Mouse (Mus musculus): ENCODE measurements at regions not wholly inside any gene's neighbourhood (a gene's known extent, or its start where the extent isn't known, plus 50 kb on each side); places are given as distances from the start of the nearest gene placed in this dataset.

- H3K4me3 ChIP-seq: no peak overlapping the region
- no peaks in the 10 kb centered on the region for H3K36me3 ChIP-seq
- 73% methylated on average over 2 of the region's 2 CpGs for WGBS
- no peaks in the 10 kb centered on the region for H3K9me3 ChIP-seq
- no peak overlapping the region for H3K9ac ChIP-seq
- H3K27me3 ChIP-seq: no peaks in the 10 kb centered on the region
- H3K27ac ChIP-seq: no peak overlapping the region
- no peak for ATAC-seq (ENCODE audit: borderline replicate concordance, extremely low read depth, low FRiP score, low TSS enrichment)
- no peaks in the 10 kb centered on the region for H3K4me1 ChIP-seq
- no peak overlapping the region for H3K4me2 ChIP-seq
Observed at GRCm38 (mm10) chr5:41348410-41348821, 359.5 kb downstream of the Rab28 start.

GRCm38 (mm10) chr5:41347416-41347815 is 360.5 kb downstream of the Rab28 start:
- 83% methylated on average over 3 of the region's 3 CpGs for WGBS
- no peak overlapping the region for H3K27ac ChIP-seq
- H3K9me3 ChIP-seq: no peaks in the 10 kb centered on the region
- no peak overlapping the region for H3K9ac ChIP-seq
- H3K4me3 ChIP-seq: no peak overlapping the region
- no peaks in the 10 kb centered on the region for H3K27me3 ChIP-seq
- H3K4me1 ChIP-seq: no peaks in the 10 kb centered on the region
- no peak for ATAC-seq (ENCODE audit: borderline replicate concordance, extremely low read depth, low FRiP score, low TSS enrichment)
- H3K4me2 ChIP-seq: no peak overlapping the region
- no peaks in the 10 kb centered on the region for H3K36me3 ChIP-seq

DNA sequence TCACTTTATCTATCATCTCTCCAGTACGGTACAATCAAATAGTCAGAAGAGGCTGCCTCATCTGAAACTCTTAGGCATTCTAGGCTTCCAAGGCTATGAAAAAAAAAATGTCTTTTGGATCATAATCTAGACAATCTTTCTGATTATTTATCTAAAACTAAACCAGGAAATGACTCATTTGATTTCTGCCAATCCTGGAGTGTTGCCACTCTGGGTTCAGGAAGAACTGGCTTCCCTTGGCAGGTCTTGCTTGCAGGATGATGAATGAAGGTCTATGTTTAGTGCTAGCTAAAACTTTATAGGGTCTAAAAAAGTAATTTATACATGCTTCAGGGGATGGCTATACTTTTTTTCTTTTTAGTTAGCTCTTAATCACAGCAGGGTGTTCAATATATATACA is 367.4 kb downstream of the Rab28 start:
- Histone ChIP-seq H3K36me3 (no peaks in the 10 kb centered on the region), H3K27me3 (no peaks in the 10 kb centered on the region), H3K9me3 (no peaks in the 10 kb centered on the region), H3K4me2 (no peak overlapping the region), H3K9ac (no peak overlapping the region), H3K27ac (no peak overlapping the region), H3K4me3 (no peak overlapping the region), H3K4me1 (no peaks in the 10 kb centered on the region)
- 40% methylated on average over 1 of the region's 1 CpGs for WGBS
- no peak for ATAC-seq (ENCODE audit: borderline replicate concordance, extremely low read depth, low FRiP score, low TSS enrichment)

GRCm38 (mm10) chr5:41296440-41296839 is 411.5 kb downstream of the Rab28 start:
- Histone ChIP-seq H3K4me3 (no peak overlapping the region), H3K9me3 (no peaks in the 10 kb centered on the region), H3K27ac (no peak overlapping the region), H3K9ac (no peak overlapping the region), H3K4me1 (no peaks in the 10 kb centered on the region), H3K4me2 (no peak overlapping the region), H3K36me3 (no peaks in the 10 kb centered on the region), H3K27me3 (no peaks in the 10 kb centered on the region)
- no peak for ATAC-seq (ENCODE audit: borderline replicate concordance, extremely low read depth, low FRiP score, low TSS enrichment)
- 66% methylated on average over 1 of the region's 1 CpGs for WGBS

DNA sequence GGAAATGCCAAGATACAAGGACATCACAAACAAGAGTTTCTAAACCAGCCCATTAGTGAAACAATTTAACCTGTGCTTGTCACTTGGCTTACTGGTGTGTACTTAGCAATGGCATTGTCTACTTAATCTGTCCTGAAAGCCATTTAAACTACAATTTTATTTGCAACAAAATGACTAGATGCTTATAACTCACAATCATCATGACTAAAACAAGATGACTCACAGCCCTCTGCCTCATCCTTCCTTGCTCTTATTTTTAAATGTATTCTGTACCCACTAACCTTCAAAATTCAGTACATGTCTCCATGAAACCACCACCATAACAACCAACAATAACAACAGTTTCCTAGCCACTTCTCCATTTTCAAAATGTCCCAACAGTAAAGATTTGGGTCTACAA is 441.2 kb downstream of the Rab28 start:
- no peak overlapping the region for H3K9ac ChIP-seq
- no peak overlapping the region for H3K27ac ChIP-seq
- H3K4me3 ChIP-seq: no peak overlapping the region
- H3K4me2 ChIP-seq: no peak overlapping the region
- H3K4me1 ChIP-seq: no peaks in the 10 kb centered on the region
- no peak for ATAC-seq (ENCODE audit: borderline replicate concordance, extremely low read depth, low FRiP score, low TSS enrichment)
- H3K27me3 ChIP-seq: no peaks in the 10 kb centered on the region
- H3K36me3 ChIP-seq: no peaks in the 10 kb centered on the region
- H3K9me3 ChIP-seq: no peaks in the 10 kb centered on the region

GRCm38 (mm10) chr5:41266317-41266716 is 441.6 kb downstream of the Rab28 start:
- ATAC-seq (ENCODE audit: borderline replicate concordance, extremely low read depth, low FRiP score, low TSS enrichment): peak; percentile 39; the same call in 1 of the 2 replicates
- no peak overlapping the region for H3K4me3 ChIP-seq
- no peak overlapping the region for H3K4me2 ChIP-seq
- H3K4me1 ChIP-seq: no peaks in the 10 kb centered on the region
- no peaks in the 10 kb centered on the region for H3K27me3 ChIP-seq
- 33% methylated on average over 2 of the region's 2 CpGs for WGBS
- H3K36me3 ChIP-seq: no peaks in the 10 kb centered on the region
- no peak overlapping the region for H3K9ac ChIP-seq
- no peak overlapping the region for H3K27ac ChIP-seq
- no peaks in the 10 kb centered on the region for H3K9me3 ChIP-seq

DNA sequence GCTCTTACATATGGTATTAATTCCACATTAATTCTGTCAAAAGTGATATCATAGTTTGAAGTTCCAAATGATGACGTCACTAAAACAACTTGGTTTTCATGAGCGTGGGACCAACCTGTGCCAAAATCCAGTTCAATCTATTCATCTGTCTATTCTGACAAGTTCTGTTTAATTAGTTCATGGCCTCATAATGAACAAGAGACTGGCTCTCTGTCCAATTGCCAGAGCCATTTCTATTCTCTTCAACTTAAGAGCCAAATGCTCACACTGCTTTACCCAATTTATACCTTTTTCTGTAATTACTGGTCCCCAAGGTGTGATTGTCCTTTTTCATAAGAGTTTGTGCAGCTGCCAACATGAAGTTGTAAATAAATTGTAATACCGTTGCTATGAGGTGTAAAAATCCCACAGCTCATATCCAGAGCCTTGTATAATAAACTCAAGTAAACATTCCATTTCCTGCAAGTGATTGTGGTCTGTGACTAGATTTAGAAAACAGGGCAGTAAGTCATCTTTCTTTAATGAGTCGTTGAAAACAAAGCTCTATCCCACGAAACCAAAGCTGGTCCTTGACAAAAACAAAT is 446.2 kb downstream of the Rab28 start:
- Histone ChIP-seq H3K4me1 (no peaks in the 10 kb centered on the region), H3K9me3 (no peaks in the 10 kb centered on the region), H3K27me3 (no peaks in the 10 kb centered on the region), H3K36me3 (no peaks in the 10 kb centered on the region), H3K4me2 (no peak overlapping the region), H3K4me3 (no peak overlapping the region), H3K9ac (no peak overlapping the region), H3K27ac (no peak overlapping the region)
- ATAC-seq (ENCODE audit: borderline replicate concordance, extremely low read depth, low FRiP score, low TSS enrichment): no peak
- WGBS: 49% methylated on average over 5 of the region's 5 CpGs

All from lung, embryonic 15.5 days (tissue).